Mouse (Mus musculus) T-helper 17 cell (primary cell): ENCODE results near the gene Gdpd5.
"Not testable (repeated sequence)": the region's sequence is repeated elsewhere in the genome, so short reads cannot be mapped to it uniquely, and the experiment has no call there.

Source experiments
- in situ Hi-C, 2 experiments: fragments of 300-600 bp; cut with MboI, MseI; formaldehyde crosslinking; loops; 1 replicate in 1 of 2; 2 replicates in 1 of 2; pipeline ENCODE4 v1.15.1; 2025; ENCODE audit warnings: high pct_unique_total_duplicates in 2 of 2

Gene Gdpd5

DNA sequence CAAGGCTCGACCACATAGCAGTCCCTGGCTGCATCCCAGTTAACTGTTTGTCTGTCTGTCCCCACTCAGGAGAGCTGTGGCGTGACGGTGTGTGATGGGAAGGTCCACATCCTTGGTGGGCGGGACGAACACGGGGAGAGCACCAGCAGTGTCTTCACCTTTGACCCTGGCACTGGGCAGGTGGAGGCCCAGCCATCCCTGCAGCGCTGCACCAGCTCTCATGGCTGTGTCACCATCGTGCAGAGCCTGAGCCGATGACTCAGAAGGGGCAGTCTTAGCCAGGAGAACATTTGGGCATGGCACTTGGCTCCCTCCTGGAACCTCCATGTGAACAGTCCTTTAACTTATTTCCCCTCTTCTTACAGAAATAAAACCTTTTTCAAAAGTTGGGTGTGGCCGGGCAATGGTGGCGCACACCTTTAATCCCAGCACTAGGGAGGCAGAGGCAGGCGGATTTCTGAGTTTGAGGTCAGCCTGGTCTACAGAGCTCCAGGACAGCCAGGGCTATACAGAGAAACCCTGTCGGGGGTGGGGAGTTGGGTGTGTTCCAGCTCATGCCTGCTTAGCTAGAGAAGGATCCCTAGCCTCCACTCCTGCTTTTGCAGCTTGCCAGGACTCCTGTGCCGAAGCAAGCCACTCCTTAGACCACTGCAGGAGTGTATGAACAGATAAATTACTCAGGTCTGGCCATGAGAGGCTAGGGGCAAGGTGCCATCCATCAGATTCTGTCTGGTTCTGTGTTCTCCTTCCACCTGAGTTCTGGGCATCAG lies 92.6 kb downstream of the Gdpd5 start:
- in situ Hi-C loops: no loop called here

DNA sequence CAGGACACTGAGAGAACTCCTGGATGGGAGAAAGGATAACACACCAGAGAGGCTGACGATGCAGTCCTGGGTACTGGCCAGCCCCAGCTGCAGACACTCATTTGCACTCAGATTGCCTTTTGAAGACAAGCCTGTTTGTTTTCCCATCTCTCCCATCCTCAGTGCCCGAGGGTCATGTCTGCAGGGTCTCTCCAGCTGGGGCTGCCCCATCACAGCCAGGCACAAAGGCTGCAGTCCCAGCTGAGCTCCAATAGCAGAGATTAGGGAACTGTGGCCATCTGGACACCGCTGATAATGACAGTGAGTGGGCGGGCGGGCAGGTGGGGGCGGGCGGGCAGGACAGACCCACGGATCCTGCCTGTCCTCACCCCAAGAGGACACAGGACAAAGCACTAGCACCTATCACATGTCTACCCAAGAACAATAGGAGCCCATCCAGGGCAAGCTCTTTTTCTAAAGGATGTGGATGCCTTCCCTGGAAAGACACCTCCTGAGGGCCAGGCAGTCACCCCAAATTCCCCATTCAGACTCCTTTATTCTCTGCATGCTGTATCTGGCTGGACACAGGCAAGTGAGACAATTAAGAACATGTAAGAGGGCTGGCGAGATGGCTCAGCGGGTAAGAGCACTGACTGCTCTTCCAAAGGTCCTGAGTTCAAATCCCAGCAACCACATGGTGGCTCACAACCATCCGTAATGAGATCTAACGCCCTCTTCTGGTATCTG lies 93.8 kb downstream of the Gdpd5 start:
- in situ Hi-C loops: no loop called here

GRCm38 (mm10) chr7:99475562-99475911 lies 94.3 kb downstream of the Gdpd5 start:
- in situ Hi-C loops: no loop called here

DNA sequence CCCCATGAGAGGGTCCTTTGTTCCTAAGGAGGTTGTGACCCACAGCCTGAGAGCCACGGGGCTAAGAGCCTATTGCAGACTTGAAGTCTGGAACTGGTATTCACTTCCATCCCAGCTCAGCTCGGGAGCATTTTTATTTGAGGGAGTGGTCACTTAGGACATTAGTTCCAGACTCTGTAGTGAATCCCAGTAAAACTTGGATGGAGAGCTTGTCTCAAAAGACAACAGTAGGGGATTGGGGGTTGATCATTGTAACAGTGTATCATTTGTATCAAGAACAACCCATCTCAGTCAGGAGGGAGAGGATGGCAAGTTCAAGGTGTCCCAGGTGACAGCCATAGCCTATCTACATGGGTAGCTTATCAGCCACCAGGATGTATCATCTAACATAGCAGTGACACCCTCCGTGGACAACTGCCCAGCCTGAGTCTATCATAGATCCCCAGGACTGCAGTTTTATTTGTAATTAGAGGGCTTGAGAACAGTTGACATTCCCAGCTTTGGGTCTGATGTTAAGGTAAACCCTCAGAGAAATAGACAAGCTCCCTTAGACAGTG lies 95.4 kb downstream of the Gdpd5 start:
- in situ Hi-C loops: no loop called here

- in situ Hi-C loops: no loop called here
Observed at GRCm38 (mm10) chr7:99477235-99477634, 96.0 kb downstream of the Gdpd5 start.

DNA sequence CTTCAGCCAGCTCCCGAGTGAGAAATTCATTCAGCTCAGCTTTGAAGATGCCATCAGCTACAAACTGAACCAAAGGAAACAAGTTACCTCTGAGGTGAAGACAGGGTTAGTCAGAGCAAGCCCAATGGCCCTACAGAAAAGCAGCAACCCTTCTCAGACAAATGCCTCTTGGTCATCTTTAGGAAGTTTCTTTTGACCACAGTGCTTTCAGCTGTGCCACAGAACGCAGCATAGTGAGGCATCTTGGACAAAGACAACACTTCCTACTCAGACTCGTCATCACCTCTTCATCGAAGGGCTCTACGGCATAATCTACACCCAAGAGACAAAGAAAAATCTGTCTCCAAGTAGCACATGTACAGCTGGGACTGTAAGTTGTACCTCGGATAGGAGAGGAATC lies 101.4 kb downstream of the Gdpd5 start:
- in situ Hi-C loops: no loop called here

DNA sequence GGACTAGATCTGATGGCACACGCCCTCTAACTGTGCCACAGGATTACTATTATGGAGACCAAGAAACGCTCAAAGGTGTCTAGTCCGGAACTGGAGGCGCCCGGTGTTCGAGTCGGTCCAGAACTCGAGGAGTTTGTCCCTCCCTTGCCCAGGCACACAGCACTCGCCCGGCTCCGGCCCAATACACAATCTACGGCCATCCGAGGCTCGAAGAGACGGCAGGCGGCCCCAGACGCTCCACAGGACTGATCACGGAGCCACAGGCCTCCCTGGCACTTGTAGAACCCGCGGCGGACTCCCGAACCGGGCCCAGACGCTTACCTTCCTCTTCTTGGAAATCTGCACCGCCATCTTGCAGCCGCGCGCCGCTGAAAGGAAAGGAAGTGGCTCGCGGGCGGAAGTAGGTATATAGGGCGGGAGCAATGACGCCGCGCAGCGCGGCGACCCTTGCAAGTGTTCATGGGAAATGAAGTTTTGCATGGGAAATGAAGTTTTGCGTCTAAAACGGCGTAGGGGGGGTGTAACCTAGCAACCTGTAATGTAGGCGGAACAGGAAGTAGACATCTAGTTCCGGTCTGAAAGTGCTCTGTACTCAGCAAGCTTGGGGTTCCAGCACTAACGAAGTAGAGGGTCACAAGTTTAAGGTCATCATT lies 102.2 kb downstream of the Gdpd5 start, which contains the start of gene Rps3:
Rps3 (minus strand) TSS at position 468 of the 653 bp plus-strand sequence.
- in situ Hi-C loops: no loop called here

DNA sequence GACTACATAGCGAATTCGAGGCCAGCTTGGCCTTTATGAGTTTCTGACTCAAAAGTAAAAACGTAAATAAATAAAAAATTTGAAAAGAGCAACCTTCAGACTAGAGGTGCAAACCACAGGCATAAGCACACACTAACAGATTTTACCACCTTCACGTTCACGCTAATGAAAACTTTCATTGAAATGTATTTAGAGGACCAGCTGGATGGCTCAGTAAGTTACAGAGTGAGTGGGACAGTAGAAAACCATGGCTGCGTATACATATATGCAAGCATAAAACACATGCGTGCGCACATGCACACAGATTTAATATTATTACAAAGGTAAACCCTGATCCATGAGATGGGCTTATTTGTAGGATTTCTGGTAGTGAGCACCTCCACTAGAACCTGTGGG lies 102.7 kb downstream of the Gdpd5 start:
- in situ Hi-C loops: no loop called here

GRCm38 (mm10) chr7:99484679-99485078 lies 103.5 kb downstream of the Gdpd5 start:
- in situ Hi-C loops: no loop called here

DNA sequence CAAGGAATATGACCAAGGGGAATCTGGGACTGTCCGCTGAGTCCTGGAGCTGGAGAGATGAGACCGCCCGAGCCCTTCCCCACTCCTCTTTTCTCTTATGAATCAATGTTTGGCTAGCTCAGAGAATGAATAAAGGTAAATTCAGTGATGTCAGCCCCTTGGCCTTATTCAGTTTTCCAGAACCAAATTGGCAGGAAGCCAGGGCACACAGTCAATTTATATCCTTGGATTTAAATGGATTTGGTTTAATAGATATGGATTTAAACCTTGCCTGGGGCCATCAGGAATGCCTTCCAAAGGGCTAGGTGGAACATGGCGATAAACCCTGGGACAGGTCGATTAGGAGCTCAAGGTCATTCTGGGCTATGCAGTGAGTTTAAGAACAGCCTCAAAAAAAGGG lies 108.5 kb downstream of the Gdpd5 start:
- in situ Hi-C loops: loop anchor here in 1 of 2 experiments (5.0 kb wide), 1 partner anchor 403 kb away; no protein-coding TSS in a partner anchor

DNA sequence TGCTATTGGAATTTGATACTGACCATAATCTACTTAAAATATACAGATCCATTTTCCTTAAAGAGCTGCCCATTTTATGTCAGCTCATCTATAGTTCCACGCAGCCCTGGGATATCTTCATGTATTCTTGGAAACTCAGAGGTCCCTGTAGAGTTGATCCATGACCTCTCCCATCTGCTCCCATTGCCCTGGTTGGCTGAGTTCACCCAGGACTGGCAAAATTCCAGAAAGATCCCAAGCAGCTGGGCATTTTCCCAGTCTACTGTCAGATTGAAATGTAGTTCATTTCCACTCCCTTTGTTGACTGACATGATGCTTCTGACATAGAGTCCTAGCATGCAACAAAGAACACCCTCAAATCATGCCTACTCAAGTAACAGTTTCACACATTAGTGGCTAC lies 117.9 kb downstream of the Gdpd5 start:
- in situ Hi-C loops: loop anchor here (5.0 kb wide), 1 partner anchor 88 kb away; no protein-coding TSS in a partner anchor

DNA sequence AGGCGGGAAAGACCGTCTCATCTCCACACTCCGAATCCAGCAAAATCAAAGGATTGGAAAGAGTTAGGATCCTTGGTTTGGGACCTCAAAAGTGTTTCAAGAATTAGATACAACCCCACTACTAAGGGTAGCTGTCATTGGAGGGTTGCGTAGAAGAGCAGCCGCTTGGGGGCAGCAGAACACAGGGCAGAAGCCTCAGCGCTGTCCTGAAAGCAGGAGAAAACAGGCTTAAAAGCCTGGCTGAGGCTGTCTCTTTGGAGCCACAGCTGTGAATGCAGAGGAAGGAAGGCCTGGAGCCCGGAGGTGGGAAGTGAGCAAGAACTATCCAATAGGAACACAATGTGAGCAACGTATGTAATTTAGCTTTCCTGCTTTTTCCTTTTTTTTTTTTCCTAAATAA lies 119.0 kb downstream of the Gdpd5 start:
- in situ Hi-C loops: loop anchor here (5.0 kb wide), 2 partner anchors 52 to 297 kb away; no protein-coding TSS in a partner anchor

DNA sequence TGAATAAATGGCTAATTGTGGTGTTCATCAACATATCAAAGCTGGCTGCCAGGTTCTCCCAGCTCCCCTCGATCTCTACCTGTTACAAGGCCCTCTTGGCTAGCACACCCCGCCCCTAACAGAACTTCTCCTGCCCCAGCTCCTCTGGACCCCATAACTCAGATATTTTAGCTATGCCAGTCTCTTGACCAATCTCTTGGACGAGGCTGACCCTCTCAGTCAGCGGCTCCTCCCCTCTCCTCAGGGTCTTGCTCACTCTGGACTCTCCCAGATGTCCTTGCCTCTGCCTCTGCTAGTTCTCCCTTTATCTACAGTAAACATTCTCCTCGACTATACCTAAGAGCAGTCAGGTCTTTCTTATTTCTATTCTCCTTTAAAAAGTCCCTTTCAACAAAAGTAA lies 119.4 kb downstream of the Gdpd5 start:
- in situ Hi-C loops: loop anchor here (5.0 kb wide), 2 partner anchors 52 to 297 kb away; no protein-coding TSS in a partner anchor

DNA sequence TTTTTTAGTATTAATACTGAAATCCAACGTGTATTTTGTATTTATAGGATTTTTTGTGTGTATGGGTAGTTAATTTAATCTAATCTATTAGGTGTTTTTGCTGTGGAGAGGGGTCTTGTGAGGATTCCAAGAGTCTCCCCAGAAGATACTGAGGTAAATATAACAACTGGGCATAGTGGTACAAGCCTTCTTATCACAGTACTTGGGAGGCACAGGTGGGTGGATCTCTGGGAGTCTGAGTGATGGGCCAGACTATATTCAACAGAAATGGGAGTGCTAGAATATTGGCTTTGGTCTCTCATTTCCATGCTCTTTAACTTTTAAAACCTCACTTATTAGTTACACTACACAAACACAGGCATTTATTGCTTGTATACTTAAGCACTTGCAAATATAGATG lies 119.9 kb downstream of the Gdpd5 start:
- in situ Hi-C loops: loop anchor here (5.0 kb wide), 2 partner anchors 51 to 296 kb away; no protein-coding TSS in a partner anchor

DNA sequence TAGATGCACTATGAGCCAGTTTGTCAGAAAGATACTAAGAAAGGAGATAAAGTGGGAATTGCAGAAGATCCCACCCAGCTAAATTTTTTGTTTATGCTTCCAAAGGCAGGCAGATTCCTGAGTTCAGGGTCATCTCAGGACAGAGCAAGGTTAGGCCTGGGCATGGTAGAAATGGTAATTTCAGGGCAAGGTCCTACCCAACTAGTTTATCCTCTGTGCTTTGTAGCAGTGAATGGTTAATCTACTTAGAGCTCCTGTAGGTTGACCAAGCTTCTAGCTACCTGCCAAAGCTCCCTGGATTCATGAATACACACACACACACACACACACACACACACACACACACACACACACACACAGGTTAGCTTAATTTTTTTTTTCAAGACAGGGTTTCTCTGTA lies 123.3 kb downstream of the Gdpd5 start:
- in situ Hi-C loops: loop anchor here (5.0 kb wide), 2 partner anchors 48 to 293 kb away; no protein-coding TSS in a partner anchor

- in situ Hi-C loops: not testable (repeated sequence)
Observed at GRCm38 (mm10) chr7:99508187-99508586, 127.0 kb downstream of the Gdpd5 start.

DNA sequence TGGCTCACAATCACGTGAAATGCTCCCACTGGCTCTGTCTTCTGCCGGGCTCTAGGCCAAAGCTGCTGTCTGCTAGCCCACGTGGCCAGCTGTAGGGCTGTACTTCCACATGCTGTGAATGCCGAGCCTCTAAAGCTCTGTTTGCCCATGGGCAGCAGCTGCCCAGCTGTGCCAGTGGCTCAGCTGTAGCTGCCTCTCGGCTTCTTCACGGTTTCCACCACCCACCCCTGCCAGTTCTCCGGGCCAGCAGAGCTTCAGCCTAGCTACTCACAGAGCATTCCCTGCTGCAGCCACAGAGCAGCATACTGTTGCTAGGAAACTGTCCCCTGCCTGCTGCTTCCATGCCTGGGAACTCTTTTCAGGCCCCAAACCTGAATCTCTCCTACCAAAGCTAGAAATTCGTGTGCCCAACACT lies 128.9 kb downstream of the Gdpd5 start:
- in situ Hi-C loops: loop anchor here in 1 of 2 experiments (10.0 kb wide), 1 partner anchor 1795 kb away; no protein-coding TSS in a partner anchor
